Mouse (Mus musculus) MEL-GATA-1-ER (cell line): ENCODE measurements around the gene Qsox2.

Experiments
- DNase-seq: peaks from one replicate; pipeline ENCODE4 v3.0.0-alpha.2; 2012; ENCODE audit warnings: low read depth; ENCODE audit errors: extremely low read depth

The Qsox2 gene

DNA sequence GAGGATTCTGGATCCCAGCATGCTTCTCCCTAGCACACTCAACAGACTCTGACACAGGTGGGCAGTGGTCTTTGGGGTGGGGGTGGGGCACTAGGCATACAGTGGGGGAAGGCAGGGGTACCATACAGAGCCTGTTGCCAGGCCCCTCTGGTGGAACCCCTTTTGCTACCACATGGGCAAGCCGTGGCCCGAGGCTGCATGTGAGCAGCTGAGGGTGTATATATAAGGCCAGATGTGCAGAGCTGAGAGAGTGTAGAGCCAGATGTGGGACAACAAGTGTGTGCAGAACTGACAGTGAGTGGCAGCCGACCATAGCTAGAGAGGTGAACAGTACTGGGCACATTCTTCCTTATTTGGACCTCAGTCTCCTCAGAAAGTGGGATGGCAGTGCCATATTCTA is 70.4 kb downstream of the Qsox2 start:
- no peak for DNase-seq
